Mouse (Mus musculus) testis, adult 2 months (tissue): Measurements from ENCODE around the gene Hsf2.

ENCODE experiments used
- CTCF ChIP-seq: fragments of 200-500 bp; IDR thresholded peaks from 2 replicates; pipeline ENCODE4 v1.5.1; 2012; ENCODE audit warnings: low read depth, mild to moderate bottlenecking, inconsistent platforms, low read length, moderate library complexity; ENCODE audit not compliant: control insufficient read depth, insufficient read depth, insufficient replicate concordance
- POLR2A ChIP-seq: fragments of 200-500 bp; IDR thresholded peaks from 2 replicates; pipeline ENCODE4 v1.6.1; 2012; ENCODE audit warnings: low read depth, mild to moderate bottlenecking, inconsistent platforms, low read length, moderate library complexity; ENCODE audit not compliant: control insufficient read depth

- TF ChIP-seq POLR2A = no peak
- no peak for TF ChIP-seq CTCF
Measured at GRCm38 (mm10) chr10:57487201-57487600, 1.0 kb downstream of the Hsf2 start.
